Mouse (Mus musculus) kidney, adult 2 months (tissue): ENCODE measurements at regions not wholly inside any gene's neighbourhood (a gene's known extent, or its start where the extent isn't known, plus 50 kb on each side); places are given as distances from the start of the nearest gene placed in this dataset.
A peak's percentile ranks its signal among the peaks of the same experiment; 100 is the strongest.

Source experiments
- CTCF ChIP-seq: fragments of 200-500 bp; conservative IDR thresholded peaks from 2 replicates; pipeline ENCODE4 v1.5.1; 2011; ENCODE audit warnings: low read depth, mild to moderate bottlenecking, control low read depth, low read length, moderate library complexity, mixed read lengths; ENCODE audit not compliant: insufficient read depth, insufficient read length
- POLR2A ChIP-seq: fragments of 200-500 bp; IDR thresholded peaks from one replicate; pipeline ENCODE4 v1.6.1; 2011; ENCODE audit warnings: low read depth, low read length, control low read depth

DNA sequence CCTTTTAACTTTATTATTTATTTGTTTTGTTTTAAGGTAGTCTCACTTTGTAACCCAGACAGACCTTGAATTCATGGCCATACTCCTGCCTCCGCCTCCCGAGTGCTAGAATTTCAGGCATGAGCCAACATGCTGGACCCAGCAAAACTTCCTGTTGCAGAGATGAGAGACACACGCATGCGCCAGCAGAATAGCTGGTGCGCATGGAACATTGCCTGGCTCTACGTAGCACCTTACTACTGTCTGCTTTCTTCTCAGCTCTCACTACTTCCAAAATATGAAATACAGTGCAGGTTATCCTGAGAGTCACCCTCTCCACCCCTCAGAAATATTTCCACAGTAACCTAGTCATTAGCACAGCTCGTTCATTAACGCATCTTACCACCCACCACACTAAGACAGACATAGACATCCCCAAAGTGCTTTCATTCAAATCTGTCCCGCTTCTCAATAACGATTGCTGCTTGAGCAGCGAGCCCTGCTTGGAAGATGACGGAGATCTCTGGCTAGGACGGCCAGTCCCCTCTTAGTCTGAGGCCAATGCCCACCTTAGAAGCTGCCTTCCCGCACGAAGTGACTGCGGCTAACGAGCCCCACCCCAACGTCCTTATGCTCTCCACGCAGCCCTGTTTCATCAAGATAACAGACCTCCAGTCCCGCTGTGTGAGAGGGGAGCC is 127.5 kb upstream of the Zfp706 start:
- TF ChIP-seq CTCF (no peak), POLR2A (peak; percentile 60)
